Mouse (Mus musculus) frontal cortex, postnatal 10 days (tissue): ENCODE measurements around the gene D230025D16Rik.
A peak's percentile ranks its signal among the peaks of the same experiment; 100 is the strongest.

Experiments
- DNase-seq, 2 experiments: peaks; one replicate each; pipeline ENCODE4 v3.0.0; 2022; ENCODE audit warnings: low spot score in 2 of 2, mixed read lengths in 1 of 2

The D230025D16Rik gene

GRCm38 (mm10) chr8:105237442-105238142 is 12.6 kb downstream of the D230025D16Rik start:
- DNase-seq, result no peak

- DNase-seq, result no peak
Measured at GRCm38 (mm10) chr8:105241016-105241415, 16.1 kb downstream of the D230025D16Rik start.

GRCm38 (mm10) chr8:105251954-105252353 is 27.0 kb downstream of the D230025D16Rik start:
- DNase-seq, result no peak

- no peak for DNase-seq
Measured at GRCm38 (mm10) chr8:105252680-105253537, 28.0 kb downstream of the D230025D16Rik start.

- DNase-seq, result no peak
Measured at GRCm38 (mm10) chr8:105253766-105254151, 28.8 kb downstream of the D230025D16Rik start.

GRCm38 (mm10) chr8:105254152-105254965 is 29.4 kb downstream of the D230025D16Rik start:
- DNase-seq, result peak; percentile 77 to 87

GRCm38 (mm10) chr8:105254966-105255350 is 30.0 kb downstream of the D230025D16Rik start, which contains the start of gene B3gnt9:
Gene B3gnt9, minus strand, starts transcription at chr8:105255153.
- DNase-seq, result peak in 1 of 2 experiments; percentile 44

GRCm38 (mm10) chr8:105257318-105258114 is 32.6 kb downstream of the D230025D16Rik start:
- DNase-seq, result no peak

GRCm38 (mm10) chr8:105258911-105259720 is 34.2 kb downstream of the D230025D16Rik start:
- DNase-seq, result no peak

GRCm38 (mm10) chr8:105259721-105260320 is 34.9 kb downstream of the D230025D16Rik start:
- DNase-seq, result peak in 1 of 2 experiments; percentile 66

GRCm38 (mm10) chr8:105260371-105261099 is 35.6 kb downstream of the D230025D16Rik start:
- no peak for DNase-seq

GRCm38 (mm10) chr8:105261326-105261980 is 36.5 kb downstream of the D230025D16Rik start:
- no peak for DNase-seq

- DNase-seq, result no peak
Measured at GRCm38 (mm10) chr8:105263244-105263912, 38.4 kb downstream of the D230025D16Rik start.

GRCm38 (mm10) chr8:105264024-105264982 is 39.4 kb downstream of the D230025D16Rik start, which contains the start of the genes Tradd and Fbxl8:
Gene Tradd, minus strand, starts transcription at chr8:105264609.
Gene Fbxl8, plus strand, starts transcription at chr8:105264648.
- peak in 1 of 2 experiments; percentile 43 for DNase-seq

- DNase-seq, result no peak
Measured at GRCm38 (mm10) chr8:105265128-105265527, 40.2 kb downstream of the D230025D16Rik start.

- no peak for DNase-seq
Measured at GRCm38 (mm10) chr8:105266775-105267174, 41.8 kb downstream of the D230025D16Rik start.
